Mouse (Mus musculus) layer of hippocampus, postnatal 25 days (tissue): ENCODE data around the gene Phc1. TPM values are rescaled to one million over a fixed set of nuclear protein-coding genes. Genes with fewer than 3 reads are reported as not detected.
A peak's percentile ranks its signal among the peaks of the same experiment; 100 is the strongest.

Source experiments
- DNase-seq, 2 experiments: peaks; one replicate each; pipeline ENCODE4 v3.0.0; 2022; ENCODE audit warnings: mixed read lengths in 2 of 2, low spot score in 1 of 2; ENCODE audit errors: extremely low spot score in 1 of 2
- total RNA-seq, 2 experiments: library from RNA; stranded (reverse); gene quantifications; 2 replicates each; pipeline ENCODE4 v1.2.3; 2021

The Phc1 gene
- total RNA-seq, 2 experiments from 2014 or later: 58.4 to 68.5 TPM

DNA sequence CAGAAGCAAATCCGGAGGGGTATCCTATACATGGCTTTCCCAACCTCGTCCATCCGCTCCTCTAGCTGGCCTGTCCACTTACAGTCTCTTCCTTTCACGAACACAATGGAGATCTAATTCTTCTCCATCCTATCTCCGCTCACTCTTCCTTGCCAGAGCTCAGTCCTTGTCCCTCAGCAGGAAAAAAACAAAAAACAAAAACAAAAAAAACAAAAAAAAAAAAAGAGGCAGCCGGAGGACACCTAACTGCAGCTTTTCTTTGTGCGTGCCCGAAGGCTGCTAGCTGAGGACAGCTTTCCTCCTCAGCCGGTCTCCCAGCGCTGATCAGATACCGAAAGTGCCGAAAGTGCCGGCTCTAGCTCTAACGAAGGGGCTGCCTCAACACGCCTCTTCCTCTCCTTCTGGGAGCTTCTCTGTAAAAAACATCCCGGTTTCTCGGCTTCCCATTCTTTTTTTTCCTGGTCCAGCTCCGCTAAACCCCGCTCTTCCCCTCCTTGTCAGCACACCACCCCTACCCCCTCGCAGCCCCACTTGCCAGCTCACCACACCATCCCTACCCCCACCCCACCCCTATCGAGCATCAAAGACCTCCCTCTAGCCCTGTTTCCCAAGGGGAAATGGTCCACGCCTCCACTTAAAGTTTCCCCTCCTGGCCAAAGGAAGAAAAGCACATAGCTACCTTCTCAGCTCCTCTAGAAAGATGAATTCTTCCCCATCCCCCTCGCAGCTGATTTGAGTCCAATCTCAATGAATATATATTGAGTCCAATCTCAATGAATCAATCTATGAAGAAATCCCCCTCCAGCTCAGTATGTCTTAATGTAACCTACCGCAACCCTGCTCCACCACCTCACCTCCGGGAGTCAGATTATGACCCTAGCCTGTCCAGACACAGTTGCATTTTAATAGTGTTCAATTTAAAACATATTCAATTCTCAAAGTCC, 42.8 kb downstream of the Phc1 start:
- DNase-seq: peak in 1 of 2 experiments; percentile 18

DNA sequence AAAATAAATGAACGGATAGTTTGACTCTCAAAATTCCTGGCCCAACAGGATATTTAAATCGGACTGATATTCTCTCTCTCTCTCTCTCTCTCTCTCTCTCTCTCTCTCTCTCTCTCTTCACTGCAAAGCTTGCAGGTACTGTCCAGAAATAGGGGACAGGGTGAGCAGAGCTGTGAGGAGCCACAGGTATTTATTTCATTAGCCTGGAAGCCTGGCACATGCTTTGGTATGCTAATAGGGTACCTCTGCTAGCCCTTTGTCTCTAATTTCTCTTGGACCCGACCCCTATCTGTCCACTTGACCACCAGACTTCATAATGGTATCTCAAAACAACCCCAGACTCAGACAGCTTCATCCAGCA, 43.5 kb downstream of the Phc1 start:
- no peak for DNase-seq

DNA sequence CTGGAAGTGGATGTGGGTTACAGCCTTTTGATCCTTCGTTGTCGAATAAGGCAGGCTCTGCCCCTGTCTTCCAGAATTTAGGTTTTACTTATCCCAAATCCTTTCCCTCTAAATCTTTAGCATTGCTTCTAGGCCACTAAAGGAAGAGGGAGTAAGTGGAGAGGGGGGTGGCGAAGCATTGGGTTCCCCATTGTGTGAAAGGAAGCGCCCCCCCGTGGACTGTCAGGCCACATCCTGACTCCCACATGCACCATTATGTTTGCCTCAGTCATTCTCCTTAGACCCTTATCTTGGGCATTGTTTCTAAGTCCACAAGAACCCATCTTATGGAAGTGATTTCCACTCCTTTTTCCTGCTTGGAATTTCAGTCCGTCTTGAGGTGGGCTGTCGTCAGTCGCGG, 45.1 kb downstream of the Phc1 start:
- no peak for DNase-seq

DNA sequence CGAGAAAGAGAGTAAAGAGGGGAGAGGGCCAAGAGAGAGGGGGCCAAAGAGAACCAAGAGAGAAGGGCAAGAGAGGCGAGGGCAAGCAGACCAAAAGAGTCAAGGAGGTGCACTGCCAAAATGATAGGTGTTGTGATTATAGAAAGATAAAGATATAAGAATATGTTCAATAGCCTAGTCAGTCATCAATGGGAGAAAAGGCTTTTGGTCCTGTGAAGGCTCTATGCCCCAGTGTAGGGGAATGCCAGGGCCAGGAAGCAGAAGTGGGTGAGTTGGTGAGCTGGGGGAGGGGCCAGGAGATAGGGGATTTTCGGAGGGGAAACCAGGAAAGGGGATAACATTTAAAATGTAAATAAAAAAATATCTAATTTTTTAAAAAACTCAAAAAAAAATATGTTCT, 46.1 kb downstream of the Phc1 start:
- DNase-seq: no peak

DNA sequence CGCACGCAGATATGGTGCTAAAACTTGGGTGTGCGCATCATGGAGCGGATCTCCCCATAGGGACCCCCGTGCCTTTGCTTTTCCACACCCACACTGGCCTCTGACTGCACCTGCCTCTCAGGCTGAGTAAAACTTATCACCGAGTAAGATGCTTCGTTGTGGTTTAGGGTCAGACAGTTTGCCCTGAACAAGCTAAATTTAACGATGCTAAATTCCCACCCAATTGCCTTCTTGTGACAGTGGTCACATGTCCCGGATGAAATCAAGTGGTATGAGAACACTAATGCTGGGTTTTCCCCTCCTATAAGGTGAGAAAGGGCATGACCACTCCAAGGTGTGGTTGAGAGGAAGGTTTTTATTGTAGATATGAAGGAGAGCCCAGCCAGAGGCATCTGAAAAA, 46.6 kb downstream of the Phc1 start:
- DNase-seq: no peak

DNA sequence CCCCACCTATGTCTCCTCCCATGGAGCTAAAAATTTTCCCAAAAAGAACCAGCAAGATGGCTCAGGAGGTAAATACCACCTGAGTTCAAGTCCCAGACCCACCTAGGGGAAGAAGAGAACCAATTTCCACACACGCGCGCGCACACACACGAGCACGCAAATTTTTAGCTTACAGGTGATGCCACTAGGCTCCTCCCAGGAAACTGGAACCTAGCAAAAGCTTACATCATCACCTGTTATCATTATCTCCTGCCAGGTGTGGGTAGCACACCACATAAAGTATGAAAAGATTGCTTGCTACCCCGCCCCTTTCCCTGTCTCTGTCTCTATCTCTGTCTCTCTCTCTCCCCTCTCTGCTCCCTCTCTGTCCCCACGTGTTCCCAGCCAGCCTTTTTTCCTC, 47.2 kb downstream of the Phc1 start:
- no peak for DNase-seq

DNA sequence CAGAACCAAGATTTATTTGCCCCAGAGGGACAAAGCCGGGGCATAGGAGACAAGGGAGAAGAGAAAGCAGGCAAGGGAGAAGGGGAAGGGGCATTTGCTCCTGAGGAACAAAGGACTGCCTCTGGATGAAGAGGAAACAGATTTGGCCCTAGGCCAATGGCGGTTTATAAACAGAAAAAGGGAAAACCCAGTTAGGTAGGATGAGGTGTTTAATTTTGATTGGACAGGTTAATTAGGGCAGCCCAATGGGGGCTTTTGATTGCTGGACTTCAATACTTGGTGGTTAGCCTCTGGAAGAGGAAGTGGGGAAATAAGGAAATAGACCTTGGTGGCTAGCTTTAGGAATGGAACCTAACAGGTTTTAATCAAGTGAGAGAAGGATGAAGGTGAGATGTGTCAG, 48.2 kb downstream of the Phc1 start:
- no peak for DNase-seq

DNA sequence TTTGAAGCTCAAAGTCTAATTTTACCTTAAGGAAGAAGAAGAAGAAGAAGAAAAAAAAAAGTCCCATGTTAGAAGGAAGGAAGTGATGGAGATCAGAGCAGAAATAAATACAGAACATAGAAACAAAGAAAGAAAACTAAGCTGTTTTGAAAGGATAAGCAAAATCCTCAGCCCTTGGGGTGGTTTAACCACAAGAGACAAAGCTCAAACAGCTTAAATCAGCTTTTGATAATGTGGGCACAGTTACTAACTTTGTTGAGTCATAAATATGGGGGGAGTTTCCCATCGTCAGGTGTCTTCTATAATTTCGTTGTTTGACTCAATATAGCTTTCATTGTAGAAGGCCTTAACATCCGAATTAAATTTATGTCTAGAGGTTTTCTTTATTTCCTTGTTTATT, 48.6 kb downstream of the Phc1 start:
- DNase-seq: no peak

DNA sequence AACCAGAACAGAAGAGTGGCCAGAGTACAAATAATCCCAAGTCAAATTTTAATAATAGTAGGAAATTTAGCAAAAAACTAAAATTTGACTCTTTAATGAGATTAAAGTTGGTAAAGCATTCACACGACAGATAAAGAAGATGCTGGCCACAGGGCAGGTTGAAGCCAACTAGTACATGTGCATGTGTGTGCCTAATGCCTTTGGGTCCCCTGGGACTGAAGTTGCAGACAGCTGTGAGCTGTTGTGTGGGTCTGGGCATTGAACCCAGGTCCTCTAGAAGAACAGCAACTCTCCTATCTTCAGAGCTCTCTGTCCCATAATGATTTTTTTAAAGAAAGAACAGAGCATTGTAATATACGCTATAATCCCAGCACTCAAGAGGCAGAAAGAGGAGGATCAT, 49.1 kb downstream of the Phc1 start:
- no peak for DNase-seq

DNA sequence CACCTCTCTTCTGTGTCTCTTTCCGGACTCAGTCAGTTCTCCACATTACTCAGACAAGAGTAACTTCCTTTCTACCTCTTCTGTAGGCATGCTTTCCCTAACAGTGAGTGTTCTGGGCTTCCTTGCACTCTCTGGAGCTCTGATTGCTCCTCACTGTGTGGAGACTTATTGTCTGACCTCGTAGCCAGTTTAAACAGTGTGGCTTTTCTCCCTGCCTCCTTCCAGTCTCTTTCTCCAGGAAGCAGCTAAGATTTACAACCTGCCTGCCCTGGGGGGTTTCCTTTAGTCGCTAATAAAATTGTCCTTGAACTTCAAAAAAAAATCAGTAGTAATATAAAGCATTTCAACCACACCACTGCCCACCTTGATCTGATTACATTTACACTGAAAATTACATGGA, 50.1 kb downstream of the Phc1 start:
- no peak for DNase-seq

DNA sequence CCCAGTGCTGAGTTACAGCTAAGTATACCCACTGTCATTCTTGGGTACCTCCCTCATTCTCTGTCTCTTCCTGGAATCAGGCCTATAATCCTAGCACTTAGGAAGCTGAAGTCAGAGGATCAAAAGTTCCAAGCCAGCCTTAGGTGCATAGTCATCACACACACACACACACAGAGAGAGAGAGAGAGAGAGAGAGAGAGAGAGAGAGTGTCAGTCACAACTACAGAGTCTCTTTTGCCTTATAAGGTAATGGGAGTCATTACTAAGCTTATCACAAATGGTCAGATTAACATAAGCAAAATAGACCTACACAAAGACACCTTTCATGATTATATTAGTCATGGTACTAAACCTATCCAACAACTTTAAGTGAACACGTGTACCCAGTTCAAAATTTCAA, 51.0 kb downstream of the Phc1 start:
- no peak for DNase-seq

DNA sequence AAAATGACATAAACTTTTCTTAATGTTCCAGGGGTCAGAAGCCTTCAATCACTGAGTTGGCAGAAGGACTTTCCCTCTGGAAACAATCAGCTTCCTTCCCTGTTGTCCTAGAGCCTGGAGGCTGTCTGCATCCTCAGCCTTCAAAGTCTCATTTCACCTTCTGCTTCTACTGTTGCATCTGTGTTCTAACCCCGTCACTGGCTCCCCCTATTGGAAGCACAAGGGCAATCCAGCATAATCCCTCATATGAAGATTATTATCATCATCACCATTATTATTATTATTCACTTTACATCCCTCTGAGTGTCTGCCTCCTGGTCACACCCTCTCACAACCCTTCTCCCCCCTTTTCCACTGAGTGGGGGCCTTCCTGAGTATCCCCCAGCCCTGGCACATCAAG, 52.1 kb downstream of the Phc1 start:
- no peak for DNase-seq

DNA sequence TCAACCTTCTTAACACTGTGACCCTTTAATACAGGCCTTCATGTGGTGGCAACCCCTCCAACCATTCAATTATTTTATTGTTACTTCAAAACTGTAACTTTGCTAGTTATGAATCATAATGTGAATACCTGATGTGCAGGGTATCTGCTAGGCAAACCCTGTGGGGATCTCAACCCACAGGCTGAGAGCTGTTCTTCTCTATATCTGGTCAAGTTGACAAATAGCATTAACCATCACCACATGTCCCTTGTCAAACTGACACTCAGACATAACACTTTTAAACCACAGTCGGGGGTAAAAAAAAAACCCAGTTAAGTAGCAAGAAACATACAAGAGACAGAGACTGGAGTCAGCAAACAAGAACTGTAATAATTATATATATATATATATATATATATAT, 55.5 kb downstream of the Phc1 start:
- DNase-seq: no peak

DNA sequence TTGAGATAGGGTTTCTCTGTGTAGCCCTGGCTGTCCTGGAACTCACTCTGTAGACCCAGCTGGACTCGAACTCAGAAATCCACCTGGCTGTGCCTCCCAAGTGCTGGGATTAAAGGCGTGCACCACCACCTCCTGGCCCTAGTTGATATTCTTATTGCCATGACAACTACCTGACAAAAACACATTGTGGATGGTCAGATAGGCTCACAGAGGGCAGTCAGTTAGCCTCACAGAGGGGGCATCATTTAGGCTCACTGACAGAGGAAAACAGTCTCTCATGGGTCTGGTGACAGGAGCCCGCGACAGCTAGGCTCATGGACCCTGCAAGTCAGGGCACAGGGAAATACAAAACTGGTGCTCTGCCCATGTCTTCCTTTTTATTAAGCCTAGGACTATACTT, 56.1 kb downstream of the Phc1 start:
- no peak for DNase-seq

DNA sequence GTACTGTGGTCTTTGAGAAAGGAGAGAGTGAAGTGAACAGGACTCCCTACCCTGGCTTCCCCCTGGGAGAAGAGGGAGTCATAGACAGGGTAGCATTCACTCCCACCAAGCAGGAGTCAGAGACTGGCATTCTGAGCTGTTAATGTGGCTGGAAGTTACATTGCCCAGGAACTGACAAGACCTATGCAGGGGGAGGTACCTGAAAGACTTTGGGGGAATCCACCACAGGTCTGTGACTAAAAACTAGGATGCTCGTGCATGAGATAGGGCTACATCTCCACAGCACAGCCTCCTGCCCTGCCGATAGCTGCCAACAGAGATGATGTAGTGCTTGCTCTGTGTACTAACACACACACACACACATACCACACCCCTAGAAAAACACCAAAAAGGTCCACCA, 56.9 kb downstream of the Phc1 start:
- no peak for DNase-seq

DNA sequence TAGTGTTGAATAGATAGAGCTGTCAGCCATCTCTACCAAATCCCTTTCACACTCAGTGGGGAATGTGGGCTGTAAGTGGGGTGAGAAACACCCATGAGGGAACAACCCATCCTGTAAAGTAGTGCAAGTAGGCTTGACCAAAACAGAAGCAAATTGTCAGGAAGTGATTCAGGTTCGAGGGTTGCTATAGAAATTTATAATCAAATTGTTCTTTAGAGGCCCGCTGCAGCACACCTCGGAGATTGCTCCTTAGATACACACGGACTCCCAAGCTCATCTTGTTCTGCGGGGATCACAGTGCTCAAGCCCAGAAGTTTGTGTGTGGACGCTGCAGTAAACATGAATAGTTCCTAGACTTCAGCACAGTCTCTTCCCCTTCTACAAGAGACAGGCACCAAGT, 57.6 kb downstream of the Phc1 start, which contains the start of gene Klrg1:
TSS of gene Klrg1 (minus strand) at position 101 of the 400 bp plus-strand sequence.
- no peak for DNase-seq

DNA sequence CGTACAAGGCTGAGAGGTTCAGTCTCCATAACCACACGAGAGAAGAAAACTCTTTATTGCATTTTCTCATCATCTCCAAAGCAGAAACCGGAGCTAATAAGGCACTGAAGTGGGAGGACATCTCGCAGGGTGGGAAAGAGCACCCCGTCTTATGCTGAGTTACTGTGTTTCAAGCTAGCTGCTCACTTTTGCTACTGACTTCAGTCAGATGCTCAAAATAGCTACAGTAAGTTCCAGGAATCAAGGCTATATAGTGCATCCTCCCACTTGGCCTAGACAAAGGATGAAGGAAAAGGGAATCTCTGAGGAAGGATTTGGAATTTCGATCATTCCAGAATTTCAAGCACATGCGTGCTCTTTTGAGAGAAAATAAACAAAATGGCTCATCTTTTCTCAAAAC, 63.8 kb downstream of the Phc1 start:
- no peak for DNase-seq

DNA sequence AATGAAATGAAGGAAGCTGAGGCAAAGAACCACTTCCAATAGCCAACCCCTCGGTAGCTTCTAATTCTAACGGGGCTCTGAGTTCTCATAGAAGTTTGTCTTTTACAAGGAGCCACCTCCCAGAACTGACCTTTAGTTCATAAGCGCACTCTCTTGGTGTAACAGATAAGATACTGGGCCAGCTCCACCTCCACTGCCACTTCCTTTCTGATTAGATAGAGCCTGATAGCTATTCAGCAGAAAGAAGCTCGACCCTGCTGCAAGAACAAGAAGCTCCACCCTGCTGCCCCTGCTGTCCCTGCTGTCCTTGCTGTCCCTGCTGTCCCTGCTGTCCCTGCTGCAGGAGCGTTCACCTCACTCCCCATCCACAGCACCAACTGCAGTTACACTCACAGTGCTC, 65.8 kb downstream of the Phc1 start:
- DNase-seq: no peak

DNA sequence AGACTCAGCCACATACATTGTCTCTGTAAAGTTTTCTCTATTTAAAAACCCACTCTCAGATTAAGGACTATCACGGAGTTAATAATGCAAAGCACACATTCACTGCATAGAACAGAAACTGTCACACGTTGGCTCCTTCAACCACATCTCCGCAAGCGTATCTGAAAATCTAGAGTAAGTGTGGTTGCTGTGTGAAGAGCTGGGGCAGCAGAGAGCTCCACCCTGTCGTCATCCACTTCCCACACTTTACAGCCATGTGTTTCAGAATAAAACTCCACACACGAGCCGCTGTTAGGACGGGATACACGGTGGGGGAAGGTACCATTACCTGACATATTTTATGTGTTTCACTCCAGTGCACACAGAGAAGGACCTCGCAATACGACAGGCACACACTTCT, 70.2 kb downstream of the Phc1 start:
- DNase-seq: no peak

DNA sequence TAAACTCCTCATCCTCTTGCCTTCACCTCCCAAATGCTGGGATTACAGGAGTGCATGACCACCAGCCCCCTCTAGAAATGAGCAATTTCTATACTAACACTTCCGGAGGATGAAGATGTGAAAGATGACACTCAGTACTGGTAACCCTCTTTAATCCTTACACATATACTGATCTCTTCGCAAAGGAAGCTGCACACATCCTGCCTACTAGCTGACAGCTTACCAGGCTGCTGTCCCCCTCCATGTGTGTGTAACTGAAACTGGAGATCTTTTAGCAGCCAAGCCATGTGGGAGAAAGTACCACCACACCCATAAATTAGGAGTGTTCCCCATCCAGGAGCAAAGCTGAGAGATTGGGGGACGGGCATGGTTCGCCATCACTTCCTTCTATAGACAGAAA, 71.2 kb downstream of the Phc1 start:
- DNase-seq: no peak

DNA sequence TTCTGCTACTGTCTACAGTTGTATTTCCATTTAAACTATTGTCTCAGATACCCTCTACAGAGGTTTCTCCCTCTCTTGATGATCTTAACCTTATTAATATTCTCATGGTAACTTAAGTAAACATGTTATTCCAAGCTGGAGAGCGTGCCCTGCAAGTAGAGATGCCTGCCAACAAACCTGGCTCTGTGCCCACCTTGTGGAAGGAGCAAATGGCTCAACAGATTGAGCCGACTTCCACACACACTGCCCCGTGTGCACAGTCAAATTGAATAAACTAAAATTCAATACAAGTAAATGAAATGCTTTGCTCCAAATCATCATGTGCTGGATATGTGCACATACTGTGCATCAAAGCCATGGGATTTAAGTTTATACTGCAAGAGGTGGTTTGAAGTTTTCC, 71.8 kb downstream of the Phc1 start:
- peak; percentile 58 to 86 for DNase-seq
